Mouse (Mus musculus) left cerebral cortex, postnatal 10 days (tissue): ENCODE results near the gene Lat2. TPM values are rescaled to one million over a fixed set of nuclear protein-coding genes. Genes with fewer than 3 reads are reported as not detected.
"Not testable (repeated sequence)": the region's sequence is repeated elsewhere in the genome, so short reads cannot be mapped to it uniquely, and the experiment has no call there.

Experiments used
- DNase-seq, 2 experiments: peaks; one replicate each; pipeline ENCODE4 v3.0.0; 2021 to 2022; ENCODE audit warnings: low spot score in 2 of 2, mixed read lengths in 1 of 2; ENCODE audit errors: extremely low spot score in 1 of 2
- intact Hi-C: fragments of 180-260 bp; cut with DNase I; formaldehyde crosslinking; loops from one replicate; pipeline ENCODE4 v1.15.1; 2025
- total RNA-seq, 2 experiments: library from RNA; stranded (reverse); gene quantifications; 2 replicates each; pipeline ENCODE4 v1.2.3; 2021

Gene Lat2
- 1 to 10 TPM; 1.2 to 2.1 TPM for total RNA-seq

DNA sequence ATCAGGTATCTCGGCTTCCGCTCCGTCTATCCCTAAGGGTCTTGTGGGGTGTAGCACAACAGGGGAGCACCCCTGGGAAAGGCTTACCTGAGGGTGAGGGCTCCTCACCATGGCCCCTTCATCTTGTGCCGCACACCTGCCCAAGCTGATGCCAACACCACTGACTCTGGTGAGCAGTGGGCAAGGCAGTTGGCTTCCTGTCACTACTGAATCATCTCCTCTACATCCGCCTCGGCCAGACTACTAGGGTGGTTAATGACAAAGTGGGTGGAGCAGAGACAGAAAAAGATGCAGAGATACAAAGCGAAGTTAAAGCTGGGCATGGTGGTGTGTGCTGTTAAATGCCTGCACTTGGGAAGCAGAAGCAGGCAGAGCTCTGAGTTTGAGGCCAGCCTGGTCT is at the start of gene Lat2:
Gene Lat2 (minus strand): TSS at position 224 of the 400 bp plus-strand sequence.
- DNase-seq = no peak
- intact Hi-C loops = no loop called here

DNA sequence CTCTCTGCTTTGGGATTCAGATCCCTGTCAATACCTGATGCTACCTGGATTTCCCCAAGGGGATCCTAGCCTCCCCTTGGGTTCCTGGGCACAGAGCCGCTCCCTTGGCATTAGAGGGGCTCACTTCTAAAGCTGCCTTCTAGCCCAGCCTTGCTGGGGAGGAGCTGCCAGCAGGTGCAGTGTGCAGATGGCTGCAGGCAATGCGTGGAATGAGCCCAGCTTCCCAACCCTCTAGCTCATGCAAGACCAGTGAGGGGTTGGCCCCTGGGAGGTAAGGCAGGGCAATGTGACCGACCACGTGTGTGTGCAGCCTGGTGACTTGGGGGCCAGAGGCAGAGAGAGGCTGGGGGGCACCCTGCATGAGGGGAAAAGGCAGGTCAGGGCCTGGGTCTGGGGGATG is 41.9 kb upstream of the Lat2 start:
- DNase-seq = no peak

DNA sequence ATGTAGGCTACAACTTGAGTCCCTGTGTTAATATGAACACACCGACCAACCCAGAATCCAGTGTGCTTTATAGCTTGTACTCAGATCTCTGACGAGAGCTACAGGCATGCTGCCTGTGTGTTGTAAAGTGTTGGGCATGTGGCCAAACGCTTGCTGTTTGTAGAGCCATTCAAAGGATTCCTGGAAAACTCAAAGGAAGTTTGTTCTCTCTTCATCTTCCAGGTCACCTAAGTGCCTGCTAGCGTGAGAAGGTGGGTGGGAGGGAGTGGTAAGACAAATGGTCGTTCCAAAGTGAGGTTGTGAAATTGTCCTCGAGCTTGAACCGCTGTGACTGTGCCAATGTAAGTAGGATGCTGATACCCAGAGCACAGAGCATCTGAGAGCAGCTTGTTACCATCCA is 37.2 kb upstream of the Lat2 start:
- peak in 1 of 2 experiments; percentile 65 for DNase-seq
- intact Hi-C loops = no loop called here

More for the DNA sequence above, 41.9 kb upstream of the Lat2 start:
- intact Hi-C loops = no loop called here

DNA sequence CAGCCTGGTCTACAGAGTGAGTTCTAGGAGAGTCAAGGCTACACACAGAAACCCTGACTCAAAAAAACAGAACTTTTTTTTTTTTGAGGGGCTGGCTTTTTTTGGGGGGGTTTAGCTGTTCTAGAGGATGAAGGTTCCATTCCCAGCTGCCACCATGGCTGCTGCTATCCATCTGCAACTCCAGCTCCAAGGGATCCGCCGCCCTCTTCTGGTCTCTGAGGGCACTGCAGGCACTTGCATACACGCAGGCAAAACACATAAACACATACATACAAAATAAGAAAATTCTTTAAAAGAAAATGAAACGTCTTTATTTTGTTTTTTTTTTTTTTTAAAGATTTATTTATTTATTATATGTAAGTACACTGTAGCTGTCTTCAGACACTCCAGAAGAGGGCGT is 36.1 kb upstream of the Lat2 start:
- peak in 1 of 2 experiments; percentile 62 for DNase-seq
- intact Hi-C loops = no loop called here

DNA sequence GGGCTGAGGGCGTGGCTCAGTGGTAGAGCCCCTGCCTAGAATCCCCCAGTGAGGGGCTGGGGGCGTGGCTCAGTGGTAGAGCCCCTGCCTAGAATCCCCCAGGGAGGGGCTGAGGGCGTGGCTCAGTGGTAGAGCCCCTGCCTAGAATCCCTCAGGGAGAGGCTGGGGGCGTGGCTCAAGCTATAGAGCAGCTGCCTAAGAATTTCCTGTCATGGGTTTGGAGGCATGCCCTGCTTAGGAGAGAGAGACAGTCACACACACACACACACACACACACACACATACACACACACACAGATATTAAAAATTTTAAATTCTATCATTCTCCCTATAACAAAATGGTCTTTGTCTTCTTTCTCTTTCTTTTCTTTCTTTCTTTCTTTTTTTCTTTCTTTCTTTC is 34.2 kb upstream of the Lat2 start:
- intact Hi-C loops, DNase-seq: not testable (repeated sequence)

DNA sequence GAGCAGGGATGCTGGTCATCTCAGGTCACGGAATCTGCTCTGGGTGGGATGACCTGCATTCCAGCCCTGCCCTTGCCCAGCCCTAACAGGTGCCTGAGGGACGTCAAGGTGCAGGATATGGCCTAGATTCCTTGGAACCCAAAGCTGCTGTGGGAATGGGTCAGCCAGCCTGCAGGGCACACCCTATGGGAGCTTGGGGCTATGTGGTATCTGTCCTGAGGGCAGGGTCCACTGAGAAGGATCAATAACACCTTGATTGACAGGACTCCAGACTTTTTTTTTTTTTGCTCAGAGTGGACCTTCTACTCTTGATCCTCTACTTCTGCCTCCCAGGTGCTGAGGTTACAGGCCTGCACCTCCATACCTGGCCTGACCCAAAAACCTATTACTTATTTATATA is 32.6 kb upstream of the Lat2 start:
- intact Hi-C loops = no loop called here
- DNase-seq = no peak

DNA sequence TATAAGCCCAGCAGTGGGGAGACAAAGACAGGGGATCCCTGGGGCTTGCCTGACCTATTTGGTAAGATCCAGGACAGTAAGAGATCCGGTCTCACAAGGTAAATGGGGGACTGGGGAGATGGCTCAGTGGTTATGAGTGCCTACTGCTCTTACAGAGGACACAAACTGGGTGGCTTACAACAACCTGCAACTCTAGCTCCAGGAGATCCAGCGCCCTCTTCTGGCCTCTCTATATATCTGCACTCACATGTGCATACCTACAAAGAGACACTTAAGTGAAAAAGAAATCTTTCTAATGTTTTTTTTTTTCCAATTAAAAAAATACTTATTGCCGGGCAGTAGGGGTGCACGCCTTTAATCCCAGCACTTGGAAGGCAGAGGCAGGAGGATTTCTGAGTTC is 31.6 kb upstream of the Lat2 start:
- no peak for DNase-seq
- intact Hi-C loops = no loop called here

DNA sequence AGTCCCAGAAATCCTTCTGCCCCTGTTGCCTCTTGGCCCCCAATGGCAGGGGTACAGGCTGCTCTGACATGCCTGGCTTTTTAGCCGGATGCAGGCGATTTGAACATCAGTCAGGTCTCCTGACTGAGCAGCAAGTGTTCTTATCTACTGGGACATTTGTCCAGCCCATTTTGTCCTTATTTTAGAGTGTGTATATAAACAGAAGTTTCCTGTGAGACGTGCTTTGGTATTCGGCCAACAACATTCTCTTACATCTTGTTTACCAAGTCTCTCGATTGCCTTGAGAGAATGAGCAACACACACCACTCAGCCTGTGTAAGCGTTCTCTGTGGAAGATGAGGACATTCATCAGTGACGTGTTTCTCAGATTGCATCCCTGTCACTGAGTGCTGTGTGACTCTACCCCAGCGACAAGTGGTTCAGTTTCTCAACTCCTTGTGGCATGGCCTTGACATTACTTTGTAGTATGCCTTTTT is 29.9 kb upstream of the Lat2 start:
- intact Hi-C loops = no loop called here
- DNase-seq = peak in 1 of 2 experiments; percentile 57

DNA sequence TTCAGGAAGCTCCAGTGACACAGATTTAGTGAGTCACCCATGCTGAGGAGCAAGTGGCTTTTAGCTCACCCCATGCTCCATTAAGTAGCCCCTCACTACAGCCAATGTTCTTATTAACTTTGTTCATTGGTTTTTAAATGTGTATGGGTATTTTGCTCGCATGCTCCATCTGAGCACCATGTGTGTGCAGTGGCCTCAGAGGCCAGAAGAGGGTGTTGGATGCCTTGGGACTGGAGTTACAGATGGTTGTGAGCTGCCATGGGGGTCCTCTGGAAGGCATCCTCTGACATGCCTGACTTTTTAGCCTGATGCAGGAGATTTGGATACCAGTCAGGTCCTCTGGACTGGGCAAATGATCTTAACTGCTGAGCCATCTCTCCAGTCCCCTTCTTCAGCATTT is 29.3 kb upstream of the Lat2 start:
- DNase-seq = no peak

DNA sequence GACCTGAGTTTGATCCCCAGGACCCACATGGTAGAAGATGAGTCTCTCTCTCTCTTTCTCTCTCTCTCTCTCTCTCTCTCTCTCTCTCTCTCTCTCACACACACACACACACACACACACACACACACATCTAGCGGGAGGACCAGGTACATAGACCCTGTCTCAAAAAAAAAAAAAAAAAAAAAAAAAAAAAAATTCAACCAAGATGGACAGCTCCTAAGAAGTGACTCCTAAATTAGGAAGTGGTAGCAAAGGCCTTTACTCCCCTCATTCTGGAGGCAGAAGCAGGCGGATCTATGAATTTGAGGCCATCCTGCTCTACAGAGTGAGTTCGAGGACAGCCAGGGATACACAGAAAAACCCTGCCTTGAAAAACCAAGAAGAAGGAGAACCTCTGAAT is 25.5 kb upstream of the Lat2 start:
- intact Hi-C loops = no loop called here
- DNase-seq = no peak

More for the DNA sequence above, 29.3 kb upstream of the Lat2 start:
- intact Hi-C loops = no loop called here

DNA sequence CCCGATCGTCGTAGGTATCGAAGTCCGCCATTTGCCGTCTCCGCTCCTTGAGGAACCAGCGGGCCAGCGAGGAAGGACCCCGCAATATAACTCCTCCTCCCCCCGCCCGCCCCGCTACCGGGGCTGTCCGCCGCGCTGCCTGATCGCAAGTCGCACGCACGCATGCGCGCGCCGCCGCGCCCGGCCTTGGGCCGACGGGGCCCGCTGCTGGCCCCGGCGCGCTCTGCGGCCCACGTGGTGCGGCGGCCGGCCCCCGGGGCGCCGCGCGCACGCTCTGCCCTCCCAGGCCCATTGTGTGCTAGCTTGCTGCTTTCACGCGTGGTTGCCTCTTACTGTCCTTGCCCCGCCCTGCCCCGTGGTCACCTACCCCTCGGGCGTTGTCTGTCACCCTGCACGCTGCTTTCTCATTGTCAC is 24.5 kb upstream of the Lat2 start, which contains the start of gene Eif4h:
Gene Eif4h (minus strand): TSS at position 222 of the 414 bp plus-strand sequence.
- intact Hi-C loops = no loop called here
- peak; percentile 95 to 98 for DNase-seq

DNA sequence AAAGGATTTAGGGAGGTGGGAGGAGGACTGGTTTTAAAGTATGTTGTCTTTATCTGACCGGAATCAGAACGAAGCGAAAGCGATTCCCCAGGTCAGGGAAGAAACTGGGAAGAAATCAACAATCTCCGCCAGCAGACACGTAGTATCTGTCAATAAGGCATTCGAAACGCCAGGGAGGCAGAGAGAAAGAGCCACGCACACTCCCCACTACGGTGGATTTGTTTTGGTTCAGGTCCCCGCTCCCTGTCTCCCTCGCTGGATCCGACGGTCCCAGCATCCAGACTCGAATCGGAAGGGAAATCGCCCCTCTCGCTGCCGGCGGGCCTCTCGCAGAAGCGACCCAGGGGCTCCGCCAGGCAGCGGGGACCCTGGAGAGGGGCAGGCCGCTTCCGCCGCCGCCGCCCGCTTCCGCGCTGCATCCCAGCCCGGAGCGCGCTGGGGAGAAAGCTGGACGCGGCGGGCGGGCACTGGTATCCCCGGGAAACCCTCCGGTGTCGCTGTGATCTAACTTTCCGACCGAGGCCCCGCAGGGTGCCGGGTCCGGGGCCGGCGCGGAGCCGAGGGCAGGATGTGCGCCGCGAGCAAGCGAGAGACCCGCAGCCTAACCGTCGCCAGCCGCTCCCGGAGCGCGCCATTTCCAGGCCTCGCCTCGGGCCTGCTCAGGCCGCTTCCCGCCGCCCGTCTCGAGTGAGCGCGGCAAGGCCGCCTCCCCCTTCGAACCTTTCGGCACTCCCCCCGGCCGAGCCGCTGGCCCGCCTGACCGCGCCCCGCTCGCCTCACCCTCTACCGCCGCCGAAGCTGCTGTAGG is 23.8 kb upstream of the Lat2 start:
- intact Hi-C loops = no loop called here

DNA sequence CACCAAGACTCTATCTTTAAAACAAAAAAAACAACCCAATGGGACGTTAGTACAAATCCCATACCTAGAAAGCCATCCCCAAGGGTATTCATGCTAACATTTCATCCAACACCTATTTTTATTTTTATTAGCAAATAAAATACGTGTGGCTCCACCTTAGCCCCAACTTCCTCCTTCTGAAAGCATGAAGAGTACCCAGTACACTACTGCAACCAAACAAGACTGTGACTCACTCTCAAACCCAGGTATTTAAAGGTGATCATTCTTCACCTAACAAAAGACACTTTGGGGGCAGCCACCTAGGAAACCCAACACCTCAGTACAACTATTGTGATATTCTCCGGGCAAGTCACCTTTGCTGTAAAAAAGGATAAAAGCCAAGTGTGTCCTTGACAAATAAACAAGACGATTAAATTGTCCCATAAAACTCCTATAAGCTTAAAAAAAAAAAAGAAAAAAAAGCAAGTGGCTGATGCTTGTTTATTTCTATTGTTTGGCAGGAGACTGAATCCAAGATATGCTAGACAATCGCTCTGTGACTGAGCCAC is 23.1 kb upstream of the Lat2 start:
- intact Hi-C loops = no loop called here
- DNase-seq = no peak

More for the DNA sequence above, 23.8 kb upstream of the Lat2 start:
- DNase-seq = no peak

DNA sequence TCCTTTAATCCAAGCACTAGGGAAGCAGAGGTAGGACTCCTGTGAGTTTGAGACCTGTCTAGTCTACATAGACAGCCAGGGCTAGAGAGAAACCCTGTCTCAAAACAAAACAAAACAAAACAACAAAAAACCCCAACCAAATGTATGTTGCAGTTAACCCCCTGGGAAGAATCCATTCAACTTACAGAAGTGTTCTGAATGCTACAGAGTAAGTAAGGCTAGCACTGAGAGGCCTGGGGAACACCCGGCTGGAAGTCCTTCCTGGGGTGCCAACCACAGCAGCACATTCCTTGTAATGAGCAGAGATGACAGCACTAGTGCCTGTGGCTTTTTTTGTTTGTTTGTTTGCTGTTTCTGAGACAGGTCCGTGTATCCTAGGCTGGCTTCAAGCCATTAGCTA is 18.0 kb upstream of the Lat2 start:
- no peak for DNase-seq
- intact Hi-C loops = no loop called here

DNA sequence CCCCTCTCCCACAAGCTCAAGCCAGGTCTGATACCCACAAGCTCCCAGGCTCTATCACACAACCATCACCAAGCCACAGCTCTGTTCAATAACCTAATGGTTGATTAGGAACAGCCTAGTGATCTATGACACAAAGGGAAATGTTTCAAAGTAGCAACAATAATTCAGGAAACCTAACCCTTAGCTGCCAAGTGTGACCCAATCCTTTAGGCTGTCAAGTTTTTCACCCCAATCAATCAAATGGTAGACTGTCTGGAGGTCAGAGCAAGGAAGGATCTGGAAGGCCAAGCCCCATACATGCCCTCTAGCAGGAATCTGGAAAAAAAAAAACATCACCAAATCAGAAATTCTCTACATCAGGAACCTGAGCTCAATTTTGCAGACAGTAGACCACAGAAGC is 16.0 kb upstream of the Lat2 start:
- intact Hi-C loops = no loop called here
- DNase-seq = no peak

DNA sequence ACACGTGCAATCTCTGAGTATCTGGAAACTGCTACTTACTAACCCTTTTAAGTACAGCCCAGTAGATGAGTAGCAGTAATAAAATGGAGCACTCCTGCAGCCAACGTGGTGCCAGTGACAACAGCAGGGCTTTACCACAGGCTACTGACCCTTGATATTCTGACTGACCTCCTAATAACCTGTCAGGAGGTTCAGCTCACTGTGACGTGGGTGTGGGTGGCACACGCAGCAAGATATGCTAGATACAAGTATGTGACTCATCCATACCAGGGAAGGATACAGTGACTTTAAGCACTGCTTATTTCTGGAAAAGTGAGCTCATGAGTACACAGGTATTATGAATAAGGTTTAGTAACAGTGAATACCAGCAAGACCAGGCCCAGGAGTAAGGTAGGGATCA is 14.7 kb upstream of the Lat2 start:
- intact Hi-C loops = no loop called here

DNA sequence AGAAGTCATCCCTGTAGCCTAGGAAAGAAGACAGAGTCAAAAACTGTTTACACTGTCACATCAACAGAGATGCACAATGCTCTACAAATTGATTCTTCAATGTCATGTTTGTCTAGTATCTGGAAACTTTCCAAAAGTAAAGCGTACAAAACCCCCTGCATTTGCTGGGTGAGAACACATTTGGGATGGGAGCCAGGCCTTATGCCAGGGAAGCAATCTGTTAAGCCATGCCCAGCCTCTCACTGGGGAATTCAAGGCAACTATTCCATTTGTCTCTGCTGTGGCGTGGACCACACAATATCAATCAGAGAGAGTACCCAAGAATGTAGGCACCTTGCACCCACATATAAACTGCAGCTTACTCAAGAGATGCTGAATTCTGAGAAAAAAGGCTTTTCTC is 7.2 kb upstream of the Lat2 start:
- peak in 1 of 2 experiments; percentile 47 for DNase-seq
- intact Hi-C loops = no loop called here

More for the DNA sequence above, 14.7 kb upstream of the Lat2 start:
- DNase-seq = no peak

DNA sequence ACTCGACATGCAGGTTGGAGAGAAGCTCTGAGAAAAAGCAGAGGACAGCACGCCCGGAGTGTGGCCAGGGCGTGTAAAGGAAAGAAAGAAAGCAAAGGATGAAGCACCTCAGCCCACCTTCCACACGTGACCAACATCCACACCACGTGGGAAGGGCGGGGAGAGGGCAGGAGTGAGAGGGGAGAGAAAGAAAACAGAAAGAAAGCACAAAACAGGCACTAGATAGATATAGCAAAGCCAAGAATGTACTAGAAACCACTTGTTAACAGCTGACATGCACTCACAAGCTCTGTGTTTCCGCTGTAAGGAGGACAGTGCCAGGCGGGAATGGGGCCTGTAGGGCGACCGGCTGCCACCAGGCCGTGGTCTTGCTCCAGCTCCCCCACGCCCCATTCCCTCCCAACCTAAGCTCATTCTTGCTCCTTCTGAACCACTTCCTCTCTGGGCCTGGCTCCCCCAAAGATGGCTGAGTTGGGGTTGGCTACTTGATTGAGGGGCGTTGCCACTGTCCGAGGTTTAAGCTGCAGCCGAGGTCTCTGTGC is 6.3 kb upstream of the Lat2 start:
- peak in 1 of 2 experiments; percentile 22 for DNase-seq
- intact Hi-C loops = no loop called here

DNA sequence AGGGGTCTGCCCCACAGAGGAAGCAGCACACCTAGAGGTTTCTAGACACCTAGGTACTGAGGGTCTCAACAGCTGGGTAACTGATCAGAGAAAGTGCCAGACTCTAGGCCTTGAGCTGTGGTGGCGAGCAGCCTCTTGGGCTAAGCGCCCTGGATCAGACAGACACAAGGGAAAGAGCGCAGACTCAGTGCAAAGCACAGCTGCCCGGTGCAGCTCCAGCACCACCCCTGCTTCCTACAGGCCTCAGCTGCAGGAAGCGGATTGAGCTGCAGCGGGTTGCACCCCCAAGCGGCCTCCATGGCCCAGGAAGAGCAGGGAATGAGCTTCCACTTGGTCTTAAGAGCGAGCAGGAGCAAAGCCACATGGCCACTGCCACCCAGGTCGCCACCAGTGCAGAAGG is 5.6 kb upstream of the Lat2 start:
- intact Hi-C loops = no loop called here
- DNase-seq = no peak

DNA sequence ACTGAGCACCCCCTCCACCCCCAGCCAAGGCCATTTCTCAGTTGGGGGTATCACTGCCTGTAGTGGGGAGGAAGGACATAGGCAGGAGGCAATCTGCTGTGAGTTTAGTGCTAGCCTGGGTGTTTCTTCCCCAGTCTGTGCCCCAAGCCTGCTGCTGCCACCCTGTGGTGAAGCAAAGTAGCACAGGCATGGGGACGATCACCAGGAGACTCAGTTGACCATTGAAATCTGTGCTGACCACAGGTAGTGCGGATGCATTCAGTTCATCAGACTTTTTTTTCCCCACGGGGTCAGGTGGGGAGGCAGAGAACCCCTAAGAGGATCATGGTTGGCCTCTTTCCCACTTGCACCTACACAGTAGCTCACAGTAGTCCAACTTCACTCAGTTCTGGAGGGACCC is 2.2 kb upstream of the Lat2 start:
- DNase-seq = peak in 1 of 2 experiments; percentile 73
- intact Hi-C loops = no loop called here
